Mouse (Mus musculus): ENCODE results near the gene Olfr1408. TPM values are rescaled to one million over a fixed set of nuclear protein-coding genes. Genes with fewer than 3 reads are reported as not detected.

Gene Olfr1408
- polyA plus RNA-seq (2012; rRNA removed): not detected in 2 replicates

DNA sequence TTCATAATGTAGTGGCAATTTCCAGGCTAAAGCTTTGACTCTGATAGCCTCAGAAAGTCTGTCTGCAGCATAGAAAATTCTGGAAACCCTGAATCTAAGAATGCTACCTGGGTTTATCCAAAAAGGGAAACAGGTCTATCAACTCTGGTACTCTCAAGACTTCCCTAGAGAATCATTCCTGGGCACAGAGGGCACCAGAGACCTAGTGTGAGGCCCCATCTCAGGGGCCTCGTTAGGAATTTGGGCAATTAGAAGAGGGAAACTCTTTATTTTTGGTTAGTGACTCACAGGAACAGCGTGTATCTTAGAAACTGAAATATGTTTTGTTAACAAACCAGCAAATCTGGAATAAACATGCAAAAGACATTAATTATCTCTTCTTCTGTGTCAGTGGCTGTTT, at the start of gene Olfr1408:
Gene Olfr1408 (minus strand): TSS at position 101 of the 400 bp plus-strand sequence.
- Histone ChIP-seq H3K36me3 (ENCODE audit: control insufficient read depth, insufficient read depth, low read length) (no peaks in the 10 kb centered on the region), H3K27ac (ENCODE audit: control insufficient read depth, insufficient read depth, low read depth, low read length) (no peak within 1 kb of the TSS), H3K27me3 (ENCODE audit: control insufficient read depth, insufficient read depth, low read length) (no peaks in the 10 kb centered on the region), H3K4me3 (ENCODE audit: control insufficient read depth, low read depth, low read length) (no peak within 1 kb of the TSS), H3K4me1 (ENCODE audit: control insufficient read depth, insufficient read depth, low read length) (no peaks in the 10 kb centered on the region)
- TF ChIP-seq CTCF (IDR thresholded peaks at IDR 0.05; ENCODE audit: control insufficient read depth, insufficient read depth, insufficient replicate concordance, low read depth, low read length): no peak
- no peak for TF ChIP-seq POLR2A (IDR thresholded peaks at IDR 0.05; ENCODE audit: control insufficient read depth, low read depth, low read length)

DNA sequence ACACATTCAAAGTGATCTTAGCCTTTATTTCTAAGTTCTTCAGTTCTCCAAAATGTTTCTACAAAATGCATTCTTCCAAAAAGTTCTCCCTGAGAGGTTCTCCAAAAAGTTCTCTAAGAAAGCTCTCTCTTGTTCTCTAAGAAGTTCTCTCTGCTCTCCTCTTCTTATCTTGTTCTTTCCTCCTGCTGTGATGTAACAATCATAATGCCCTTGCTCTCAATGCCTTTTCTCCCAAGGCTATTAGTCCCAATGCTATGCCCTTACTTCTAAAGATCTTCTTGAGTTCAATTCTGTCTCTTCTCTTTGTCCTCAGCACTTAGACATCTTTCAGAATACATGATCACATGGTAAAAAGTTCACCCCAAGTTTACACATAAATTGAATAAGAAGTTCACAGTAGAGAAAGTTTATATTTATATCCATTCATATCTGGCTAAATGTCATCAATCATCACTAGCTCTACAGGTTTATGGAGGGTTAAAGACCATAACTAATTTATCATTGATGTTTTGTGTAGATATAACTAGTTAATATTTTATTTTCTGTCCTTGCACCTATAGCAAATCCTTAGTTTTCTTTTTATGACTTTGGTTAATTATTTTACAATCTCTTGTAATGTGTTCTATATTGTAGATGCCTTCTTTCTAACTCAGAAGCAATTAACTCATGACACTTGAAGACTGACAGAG, 37.1 kb upstream of the Olfr1408 start:
- no peak overlapping the region for H3K27ac ChIP-seq (ENCODE audit: control insufficient read depth, insufficient read depth, low read depth, low read length)
- H3K36me3 ChIP-seq (ENCODE audit: control insufficient read depth, insufficient read depth, low read length): no peaks in the 10 kb centered on the region
- H3K4me1 ChIP-seq (ENCODE audit: control insufficient read depth, insufficient read depth, low read length): no peaks in the 10 kb centered on the region
- no peak overlapping the region for H3K4me3 ChIP-seq (ENCODE audit: control insufficient read depth, low read depth, low read length)
- TF ChIP-seq POLR2A (IDR thresholded peaks at IDR 0.05; ENCODE audit: control insufficient read depth, low read depth, low read length): no peak
- TF ChIP-seq CTCF (IDR thresholded peaks at IDR 0.05; ENCODE audit: control insufficient read depth, insufficient read depth, insufficient replicate concordance, low read depth, low read length): no peak
- H3K27me3 ChIP-seq (ENCODE audit: control insufficient read depth, insufficient read depth, low read length): no peaks in the 10 kb centered on the region

Other genes with a start within 250 kb of the Olfr1408 start
- gene Apcs, start 242.3 kb downstream of the Olfr1408 start, polyA plus RNA-seq (2012; rRNA removed): not detected in 2 replicates
- gene Olfr16, start 187.0 kb downstream of the Olfr1408 start, polyA plus RNA-seq (2012; rRNA removed): 0.05 and 0.22 TPM in 2 replicates
- gene Olfr1406, start 53.3 kb upstream of the Olfr1408 start, polyA plus RNA-seq (2012; rRNA removed): not detected in 2 replicates
- gene Olfr218, start 60.4 kb upstream of the Olfr1408 start, polyA plus RNA-seq (2012; rRNA removed): not detected in 2 replicates
- not detected in 2 replicates for gene Olfr1404, start 75.0 kb upstream of the Olfr1408 start, polyA plus RNA-seq (2012; rRNA removed)
- gene Fcer1a, start 89.8 kb upstream of the Olfr1408 start, polyA plus RNA-seq (2012; rRNA removed): not detected in 2 replicates
- not detected in 2 replicates for gene Olfr418, start 128.6 kb upstream of the Olfr1408 start, polyA plus RNA-seq (2012; rRNA removed)
- not detected in 2 replicates for gene Mptx2, start 140.4 kb upstream of the Olfr1408 start, polyA plus RNA-seq (2012; rRNA removed)
- gene Ackr1, start 196.4 kb upstream of the Olfr1408 start, polyA plus RNA-seq (2012; rRNA removed): 0.23 and 0.26 TPM in 2 replicates
- 0.12 and 0.27 TPM in 2 replicates for gene Aim2, start 213.5 kb upstream of the Olfr1408 start, polyA plus RNA-seq (2012; rRNA removed)
- gene Cadm3, start 230.3 kb upstream of the Olfr1408 start, polyA plus RNA-seq (2012; rRNA removed): 0.11 and 0.22 TPM in 2 replicates